Mouse (Mus musculus) right cerebral cortex, postnatal 25 days (tissue): ENCODE data around the gene Cbfa2t3.
"Not testable (repeated sequence)": the region's sequence is repeated elsewhere in the genome, so short reads cannot be mapped to it uniquely, and the experiment has no call there.

ENCODE experiments used
- DNase-seq: peaks from one replicate; pipeline ENCODE4 v3.0.0; 2022

The Cbfa2t3 gene

DNA sequence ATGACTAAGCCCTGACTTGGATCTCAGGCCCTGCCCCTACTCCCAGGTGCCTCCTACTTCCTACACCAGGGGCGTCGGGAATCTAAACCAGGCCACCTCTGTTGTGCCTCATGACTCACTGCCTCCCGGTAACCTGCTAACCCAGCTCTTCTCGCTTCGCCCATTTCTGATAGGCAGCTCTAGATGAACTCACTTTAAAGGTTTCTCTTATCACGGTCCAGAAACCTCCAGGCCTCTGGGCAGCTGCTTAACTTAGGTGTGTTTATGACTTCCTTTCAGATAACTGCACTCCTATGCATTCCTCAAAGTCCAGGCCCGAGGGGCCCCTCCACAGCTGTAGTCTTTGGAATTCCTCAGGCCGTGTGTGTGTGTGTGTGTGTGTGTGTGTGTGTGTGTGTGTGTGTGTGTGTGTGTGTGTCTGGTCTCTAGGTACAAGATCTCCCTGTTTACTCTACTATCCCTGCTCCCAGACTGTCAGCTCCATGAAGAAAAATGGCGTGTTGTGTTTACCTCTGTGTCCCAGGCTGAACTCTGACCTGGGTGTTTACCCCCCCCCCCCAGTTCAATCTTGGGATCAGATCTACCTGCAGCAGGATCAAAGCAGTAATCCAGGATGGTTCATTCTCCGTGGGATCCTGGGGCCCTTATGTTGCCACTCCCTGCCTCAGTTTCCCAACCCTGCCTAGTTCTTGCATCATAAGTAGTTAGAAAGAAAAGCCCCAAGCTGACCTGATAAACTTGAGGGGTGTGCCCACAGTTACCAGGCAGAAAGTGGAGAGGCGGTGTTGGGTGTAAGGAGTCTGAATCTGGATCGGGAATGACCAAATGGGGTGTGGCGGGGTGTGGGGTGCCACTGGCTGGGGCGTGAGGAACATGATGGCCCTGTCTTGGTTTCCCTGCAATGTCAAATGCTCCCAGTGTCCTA is 62.8 kb downstream of the Cbfa2t3 start:
- no peak for DNase-seq

- no peak for DNase-seq
Measured at GRCm38 (mm10) chr8:122633205-122633604, 65.7 kb downstream of the Cbfa2t3 start.

- DNase-seq, result not testable (repeated sequence)
Measured at GRCm38 (mm10) chr8:122632134-122632533, 66.8 kb downstream of the Cbfa2t3 start.

GRCm38 (mm10) chr8:122630696-122631095 is 68.2 kb downstream of the Cbfa2t3 start:
- no peak for DNase-seq

GRCm38 (mm10) chr8:122629388-122629787 is 69.5 kb downstream of the Cbfa2t3 start:
- DNase-seq, result no peak

DNA sequence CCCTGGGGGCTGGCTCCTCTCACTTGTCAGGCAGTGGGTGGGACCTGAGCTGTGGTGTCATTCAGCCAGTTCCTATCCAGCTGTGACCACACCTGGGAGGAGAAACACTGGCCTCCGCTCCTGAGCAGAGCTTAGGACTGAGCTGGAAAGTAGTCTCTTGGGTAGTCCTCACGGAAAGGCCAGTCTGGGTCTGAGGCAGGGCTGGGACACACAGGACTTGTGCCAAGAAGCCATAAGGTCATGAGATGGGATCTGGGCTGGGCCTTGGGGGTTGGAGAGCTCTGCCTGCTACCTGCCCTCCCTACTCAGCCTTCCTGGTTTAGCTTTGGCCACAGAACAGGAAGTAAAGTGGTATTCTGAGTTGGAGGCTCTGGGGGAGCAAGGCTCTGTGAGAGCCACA is 72.0 kb downstream of the Cbfa2t3 start:
- no peak for DNase-seq

- no peak for DNase-seq
Measured at GRCm38 (mm10) chr8:122625811-122626210, 73.1 kb downstream of the Cbfa2t3 start.

DNA sequence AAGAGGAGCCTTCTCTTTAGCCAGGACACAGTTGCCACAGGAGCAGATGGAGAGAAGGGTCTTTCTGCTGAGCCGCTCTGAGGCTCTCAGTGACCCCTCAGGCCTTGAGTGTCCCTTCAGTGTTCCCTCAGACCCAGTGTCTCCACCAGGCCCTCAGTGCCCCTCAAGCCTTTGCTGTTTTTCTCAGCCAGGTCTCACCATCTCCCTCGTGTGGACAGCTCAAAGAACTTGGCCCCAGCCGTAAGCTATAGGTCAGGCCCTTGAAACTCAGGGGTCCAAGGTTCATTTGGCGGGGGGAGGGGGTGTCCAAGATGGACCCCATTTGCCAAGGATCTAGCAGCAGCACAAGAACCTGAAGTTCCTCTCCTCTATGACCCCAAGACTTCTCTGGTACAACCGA is 74.3 kb downstream of the Cbfa2t3 start:
- DNase-seq, result no peak

DNA sequence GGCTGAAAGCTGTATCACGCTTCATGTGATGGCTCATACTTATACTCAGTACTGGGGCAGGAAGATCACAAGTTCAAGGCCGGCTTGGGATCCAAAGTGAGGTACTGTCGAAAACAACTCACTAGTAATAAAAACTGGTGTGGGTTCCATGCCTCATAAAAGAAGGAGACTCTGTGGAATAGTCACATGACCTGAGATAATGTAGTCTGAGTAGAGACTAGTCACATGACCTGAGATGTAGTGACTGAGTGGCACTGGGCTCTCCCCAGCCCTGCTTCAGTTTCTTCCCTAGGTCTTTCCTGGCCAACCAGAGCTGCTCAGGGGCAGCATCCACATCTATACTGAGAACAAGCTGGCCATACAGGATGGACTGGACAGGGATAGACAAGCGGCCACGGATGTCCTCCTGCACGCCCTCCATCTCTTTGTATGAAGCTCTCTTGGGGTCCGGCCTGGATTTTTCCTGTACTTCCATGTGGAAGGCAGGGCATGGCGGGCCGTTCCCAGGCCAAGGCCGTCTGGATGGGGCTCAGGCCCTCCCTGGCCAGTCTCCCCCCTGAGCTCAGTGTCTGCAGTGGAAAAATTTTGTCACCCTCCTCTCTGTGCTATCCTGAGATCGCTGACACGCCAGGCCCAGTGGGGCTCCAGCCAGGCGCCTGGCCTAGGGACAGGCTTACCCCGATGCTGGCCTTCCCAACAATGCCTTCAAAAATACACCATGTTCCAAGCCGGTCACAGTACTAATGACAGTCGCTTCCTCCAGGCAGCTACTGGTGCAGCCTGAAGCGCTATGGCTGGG is 74.9 kb downstream of the Cbfa2t3 start:
- no peak for DNase-seq

- no peak for DNase-seq
Measured at GRCm38 (mm10) chr8:122622727-122623126, 76.2 kb downstream of the Cbfa2t3 start, which contains the start of gene Pabpn1l. Pabpn1l (minus strand) TSS chr8:122622739.

DNA sequence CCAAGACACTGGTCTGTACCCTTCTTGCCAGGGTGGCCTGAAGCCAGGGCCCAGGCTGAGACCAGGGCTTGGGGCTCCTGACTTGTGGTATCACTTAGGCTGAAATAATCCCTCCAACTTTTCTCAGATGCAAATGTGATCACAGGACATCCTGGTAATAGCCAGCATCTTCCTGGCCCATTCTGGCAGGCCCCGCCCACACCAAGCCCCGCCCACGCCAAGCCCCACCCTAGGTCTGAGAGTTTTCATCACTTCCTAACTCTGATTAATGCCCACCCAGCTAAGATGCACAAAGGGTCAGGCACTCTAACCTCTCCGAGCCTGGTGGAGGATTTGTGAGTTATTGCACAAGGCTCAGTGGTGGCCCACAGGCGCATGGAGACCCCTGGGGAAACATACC is 78.5 kb downstream of the Cbfa2t3 start:
- DNase-seq, result no peak

GRCm38 (mm10) chr8:122618660-122619378 is 80.1 kb downstream of the Cbfa2t3 start:
- DNase-seq, result no peak

DNA sequence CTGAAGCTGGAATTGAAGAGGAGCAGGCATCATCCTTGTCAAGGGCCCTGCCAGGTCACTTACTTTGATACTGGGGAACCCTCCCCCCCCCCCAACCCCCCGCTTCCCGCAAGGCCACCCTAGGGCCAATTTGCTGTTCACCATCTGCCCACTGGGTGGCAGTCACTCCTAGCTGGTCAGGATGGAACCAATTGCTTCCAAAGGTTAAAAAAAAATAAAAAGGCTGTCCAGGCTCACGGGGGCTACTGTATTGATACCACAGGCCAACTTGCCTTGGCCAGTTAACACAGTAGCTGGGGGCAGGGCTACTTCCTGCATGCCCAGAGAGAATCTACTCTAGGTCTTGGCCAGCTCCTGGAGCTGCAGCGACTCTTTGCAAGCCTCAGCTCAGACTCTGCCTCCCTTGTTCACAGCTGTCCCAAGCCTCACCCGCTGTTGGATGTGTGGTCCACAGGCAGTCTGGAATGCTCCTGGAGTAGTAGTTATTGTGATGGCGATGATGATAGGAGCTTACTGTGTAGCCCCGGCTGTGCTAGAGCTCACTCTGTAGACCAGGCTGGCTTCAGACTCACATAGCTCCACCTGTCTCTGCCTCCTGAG is 80.9 kb downstream of the Cbfa2t3 start:
- DNase-seq, result peak; percentile 58

GRCm38 (mm10) chr8:122616181-122616905 is 82.6 kb downstream of the Cbfa2t3 start:
- no peak for DNase-seq

DNA sequence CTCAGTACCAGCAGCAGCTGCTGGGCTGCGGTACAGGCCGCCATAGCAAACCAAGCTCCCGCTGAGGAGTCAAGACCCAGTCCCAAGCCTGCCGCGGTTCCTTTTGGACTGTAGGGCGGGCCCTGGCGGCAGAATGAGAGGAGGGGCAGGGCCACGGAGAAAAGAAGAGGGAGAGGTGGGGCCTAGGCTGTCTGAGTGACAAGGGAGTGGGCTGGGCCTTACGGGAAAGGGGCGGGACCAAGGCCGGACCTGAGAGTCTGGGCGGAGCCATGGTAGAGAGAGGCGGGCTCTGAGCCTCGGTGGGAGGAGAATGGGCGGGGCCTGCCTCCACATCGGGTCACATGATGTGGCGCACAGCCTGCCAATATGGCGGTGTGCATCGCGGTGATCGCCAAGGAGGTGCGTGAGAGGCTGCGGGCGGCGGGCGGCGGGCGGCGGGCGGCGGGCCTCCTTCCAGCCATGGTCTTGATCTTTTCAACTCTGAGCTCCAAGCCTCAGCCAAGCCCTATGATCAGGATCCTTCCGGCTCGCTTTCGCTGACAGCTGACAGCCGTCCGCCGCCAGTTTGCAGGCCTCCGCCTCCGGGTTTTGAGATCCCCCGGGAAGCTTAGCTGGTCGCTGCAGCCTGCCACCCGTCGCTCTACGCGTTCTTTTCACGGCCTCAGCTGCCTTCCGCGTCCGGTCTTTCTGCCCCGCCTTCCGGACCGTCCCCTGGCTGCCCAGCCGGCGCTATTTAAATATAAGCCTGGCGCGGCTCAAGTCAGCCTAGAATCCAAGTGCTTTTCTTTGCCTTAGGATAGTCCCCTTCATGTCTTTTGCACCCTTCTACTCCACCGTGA is 87.4 kb downstream of the Cbfa2t3 start, which contains the start of the genes Galns and Trappc2l:
TSS of gene Galns (minus strand) at position 169 of the 839 bp plus-strand sequence.
TSS of gene Trappc2l (plus strand) at position 346 of the 839 bp plus-strand sequence.
- DNase-seq, result peak; percentile 93

DNA sequence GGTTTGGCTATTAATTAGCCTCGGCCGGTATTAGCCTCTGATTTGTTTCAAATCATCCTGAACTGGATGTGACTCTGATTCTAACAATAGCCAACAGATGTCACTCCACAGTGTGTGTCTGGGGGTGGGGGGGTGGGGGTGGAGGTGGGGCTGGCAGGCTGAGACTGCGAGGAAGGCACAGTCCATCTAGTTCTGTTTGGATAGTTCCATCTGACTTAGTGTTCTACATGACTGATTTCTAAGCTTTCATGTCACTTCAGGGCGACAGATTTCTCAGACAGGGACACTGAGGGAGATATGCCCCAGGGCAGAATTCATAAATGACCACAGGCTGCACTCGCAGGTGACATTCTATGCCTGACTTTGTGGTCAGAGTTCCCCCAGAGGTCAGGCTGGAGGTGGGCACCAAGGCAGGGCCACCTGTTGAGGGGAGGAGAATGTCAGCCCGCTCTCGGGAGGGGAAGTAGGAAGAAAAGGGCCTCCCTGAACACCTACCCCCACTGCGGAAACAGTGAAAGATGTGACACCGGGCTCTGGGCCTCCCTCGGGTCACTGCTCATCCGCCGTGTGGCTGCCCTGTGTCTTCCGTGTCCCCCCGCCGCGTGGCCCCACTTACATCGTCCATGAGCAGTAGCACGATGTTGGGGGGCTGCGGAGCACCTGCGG is 88.2 kb downstream of the Cbfa2t3 start:
- DNase-seq, result no peak

DNA sequence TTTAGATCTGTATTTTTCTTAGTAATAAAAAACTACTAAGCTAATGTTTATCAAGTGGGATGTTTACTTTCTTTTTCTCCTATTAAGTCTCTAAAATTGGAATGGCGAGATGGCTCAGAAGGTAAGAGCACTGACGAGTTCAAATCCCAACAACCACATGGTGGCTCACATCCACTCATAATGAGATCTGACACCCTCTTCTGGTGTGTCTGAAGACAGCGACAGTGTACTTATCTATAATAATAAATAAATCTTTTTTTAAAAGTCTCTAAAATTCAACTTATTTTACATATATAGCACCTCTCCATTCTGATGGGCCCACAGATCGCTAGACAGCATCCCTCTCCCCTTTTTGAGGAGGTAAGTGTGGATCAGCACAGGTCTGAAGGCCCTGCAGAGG is 88.7 kb downstream of the Cbfa2t3 start:
- DNase-seq, result no peak

DNA sequence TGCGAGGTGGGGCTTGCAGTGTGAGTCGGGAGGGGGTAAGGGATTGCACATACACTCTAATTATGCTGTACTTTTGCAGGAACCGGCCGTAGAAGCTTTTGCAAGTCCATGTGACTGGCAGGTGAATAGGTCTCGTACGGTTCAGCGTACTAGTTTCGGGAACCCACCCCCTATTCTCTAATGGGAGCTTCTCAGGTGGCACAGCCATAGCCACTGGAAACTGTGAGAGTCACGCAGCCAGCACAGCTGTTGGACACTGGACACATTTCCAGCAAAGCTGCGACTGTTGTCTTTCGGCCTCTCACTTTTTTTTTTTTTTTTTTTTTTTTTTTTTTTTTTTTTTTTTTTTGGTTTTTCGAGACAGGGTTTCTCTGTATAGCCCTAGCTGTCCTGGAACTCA is 92.1 kb downstream of the Cbfa2t3 start:
- no peak for DNase-seq

DNA sequence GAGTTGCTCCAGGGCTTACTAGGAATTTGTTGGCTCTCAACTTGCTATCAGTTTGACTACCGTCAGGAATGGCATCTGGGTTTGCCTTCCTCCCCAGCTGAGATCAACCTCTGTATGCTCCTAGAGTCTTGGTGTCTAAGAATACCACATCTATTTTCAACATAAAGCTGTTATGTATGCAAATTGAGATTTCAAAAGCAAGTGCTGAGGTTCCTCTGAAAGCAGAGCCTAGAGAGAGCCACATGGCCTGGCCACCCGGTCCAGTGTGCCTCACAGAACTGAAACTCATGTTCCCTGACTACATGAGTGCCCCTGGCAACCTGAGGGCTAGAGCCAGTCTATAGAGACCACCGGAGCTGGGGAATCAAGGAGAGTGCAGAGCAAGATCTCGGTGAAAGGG is 93.5 kb downstream of the Cbfa2t3 start:
- peak; percentile 11 for DNase-seq

- no peak for DNase-seq
Measured at GRCm38 (mm10) chr8:122604640-122605039, 94.3 kb downstream of the Cbfa2t3 start.
